In genomic region chr19:8536085-8536484, GRCm38 (mm10) we compare ENCODE assay signal across 22 mouse cellular contexts. TPM values are rescaled to one million over a fixed set of nuclear protein-coding genes. Genes with fewer than 3 reads are reported as not detected.
DNase-seq lines count a peak whose midpoint lies in the region; ATAC-seq and TF ChIP-seq lines count a peak whose summit lies in the region.
"Had no signal": no experiment of that assay in that cellular context is flagged by ENCODE, and none has a peak within 500 bp of the region (broad histone marks: within the 10 kb centered on the region; RNA-seq: fewer than 3 reads in every experiment).

No protein-coding gene starts in this region.

- H3K9me3 ChIP-seq in kidney, postnatal 0 days (replicated peaks; ENCODE audit: low read length), result no peaks in the 10 kb centered on the region
- H3K9me3 ChIP-seq: forebrain, embryonic 10.5 days; heart, embryonic 12.5 days; limb, embryonic 10.5 days; neural tube, embryonic 12.5 days had no signal

- TF ChIP-seq CTCF in kidney, postnatal 0 days (IDR thresholded peaks at IDR 0.05; ENCODE audit: low read depth), result peak; percentile 51; the same call in 1 of the 2 replicates
- no peak for TF ChIP-seq CTCF in thymus, adult 2 months (IDR thresholded peaks at IDR 0.05; ENCODE audit: borderline replicate concordance, control insufficient read depth, extremely low read depth, insufficient read depth, low read length, poor library complexity)
- TF ChIP-seq CTCF in Patski (IDR thresholded peaks at IDR 0.05), result peak; percentile 41

- H3K9ac ChIP-seq in kidney, postnatal 0 days (ENCODE audit: low read depth, low read length), result no peak overlapping the region
- H3K9ac ChIP-seq: heart, embryonic 12.5 days; neural tube, embryonic 12.5 days had no signal

- DNase-seq in kidney, postnatal 0 days (ENCODE audit: low spot score), result no peak
- no peak for DNase-seq in kidney, adult 18-20 months
- peak; percentile 36 for DNase-seq in thymus, postnatal 0 days (ENCODE audit: low spot score)
- no peak for DNase-seq in thymus, adult 2 months
- no peak for DNase-seq in Patski (ENCODE audit: low read depth, low spot score)
- peak; percentile 31 for DNase-seq in naive thymus-derived CD4-positive, alpha-beta T cell, adult 2 months (ENCODE audit: low read depth)
- no peak for DNase-seq in adrenal gland, adult 2 months
- no peak for DNase-seq in ovary, postnatal 36 days (ENCODE audit: low spot score)
- DNase-seq: cerebellum, adult 11 months; cerebellum, postnatal 36 days; layer of hippocampus, postnatal 36 days; lung, adult 18-20 months; thymus, postnatal 4 days had no signal

- H3K4me2 ChIP-seq in kidney, postnatal 0 days (ENCODE audit: low read length), result no peak overlapping the region
- H3K4me2 ChIP-seq: heart, embryonic 12.5 days; neural tube, embryonic 12.5 days had no signal

- H3K27me3 ChIP-seq in kidney, postnatal 0 days (ENCODE audit: insufficient read depth, low read length), result no peaks in the 10 kb centered on the region
- no peaks in the 10 kb centered on the region for H3K27me3 ChIP-seq in thymus, adult 2 months (ENCODE audit: control insufficient read depth, insufficient read depth, low read length)
- H3K27me3 ChIP-seq in Patski, result peaks cover 17% of the 10 kb centered on the region
- H3K27me3 ChIP-seq: heart, embryonic 12.5 days; neural tube, embryonic 12.5 days had no signal

- no peak for TF ChIP-seq POLR2A in thymus, adult 2 months (IDR thresholded peaks at IDR 0.05; ENCODE audit: control insufficient read depth, extremely low read depth, insufficient read depth, low read length, poor library complexity)

- H3K27ac ChIP-seq in kidney, postnatal 0 days, result no peak overlapping the region
- no peak overlapping the region for H3K27ac ChIP-seq in thymus, adult 2 months (ENCODE audit: control insufficient read depth, insufficient read depth, low read length)
- H3K27ac ChIP-seq: forebrain, embryonic 10.5 days; limb, embryonic 10.5 days; neural tube, embryonic 12.5 days had no signal

- H3K36me3 ChIP-seq in kidney, postnatal 0 days (ENCODE audit: insufficient read depth, low read length), result no peaks in the 10 kb centered on the region
- H3K36me3 ChIP-seq in thymus, adult 2 months (ENCODE audit: control insufficient read depth, insufficient read depth, low read length), result no peaks in the 10 kb centered on the region
- H3K36me3 ChIP-seq: forebrain, embryonic 10.5 days; heart, embryonic 12.5 days; limb, embryonic 10.5 days; neural tube, embryonic 12.5 days had no signal

- 62% methylated on average over 2 of the region's 2 CpGs for WGBS in kidney, postnatal 0 days
- WGBS in thymus, adult 2 months, result 65% methylated on average over 2 of the region's 2 CpGs

- POLR2A ChIA-PET in Patski (lab: Charles Lee), result no interaction called here

- no peak for ATAC-seq in kidney, postnatal 0 days (replicated peaks; ENCODE audit: low FRiP score, low read depth)
- no peak for ATAC-seq in Patski
- ATAC-seq: intestine, embryonic 16.5 days; midbrain, embryonic 16.5 days had no signal

- no peak overlapping the region for H3K4me3 ChIP-seq in kidney, postnatal 0 days (replicated peaks; ENCODE audit: low read depth, low read length)
- no peak overlapping the region for H3K4me3 ChIP-seq in thymus, adult 2 months (ENCODE audit: control insufficient read depth, insufficient read depth, low read length)
- H3K4me3 ChIP-seq: forebrain, embryonic 10.5 days; heart, embryonic 12.5 days; limb, embryonic 10.5 days; neural tube, embryonic 12.5 days had no signal

- CTCF ChIA-PET in Patski (lab: Charles Lee), result no interaction called here

- in situ Hi-C loops in Patski (cut with MboI; ENCODE audit: low pct_unique_long_range_greater_than_20kb), result no loop called here

- no peaks in the 10 kb centered on the region for H3K4me1 ChIP-seq in kidney, postnatal 0 days (replicated peaks; ENCODE audit: insufficient read depth, low read length)
- no peaks in the 10 kb centered on the region for H3K4me1 ChIP-seq in thymus, adult 2 months (replicated peaks; ENCODE audit: control insufficient read depth, insufficient read depth, low read length)
- H3K4me1 ChIP-seq: forebrain, embryonic 10.5 days; heart, embryonic 12.5 days; limb, embryonic 10.5 days; neural tube, embryonic 12.5 days had no signal

RNA-seq across cellular contexts. Expression of gene Slc22a8, which starts 55.0 kb away (rescaled TPM):
- polyA plus RNA-seq in kidney, postnatal 0 days (2015; fragmentation: Nextera tagmentation; extraction: Ambion mirVana), result 19.2 and 25.5 TPM in 2 replicates
- 0.04 and 0.22 TPM in 2 replicates for polyA plus RNA-seq in thymus, postnatal 0 days (2015; fragmentation: Nextera tagmentation; extraction: Ambion mirVana)
- polyA plus RNA-seq in thymus, adult 2 months (2012; rRNA removed), result 0.10 and 0.38 TPM in 2 replicates
- not detected for polyA plus RNA-seq in Patski (2021)
- under 1 TPM; 0.17 to 0.31 TPM for total RNA-seq in adrenal gland, adult 2 months (2021)
- 0.27 and 0.34 TPM in 2 replicates for polyA plus RNA-seq in adrenal gland, adult 2 months (2012; rRNA removed)
- total RNA-seq: gastrocnemius, postnatal 4 days; hematopoietic stem cell, adult 5-6 weeks; megakaryocyte, adult 5-6 weeks had no signal
- polyA plus RNA-seq: heart, embryonic 12.5 days; limb, embryonic 10.5 days had no signal

Comparison
In these comparisons a context has a peak if more than half of its experiments do, and no peak if none do; other contexts are left out.
1. DNase-seq: peak in thymus, postnatal 0 days (single experiment) and naive thymus-derived CD4-positive, alpha-beta T cell, adult 2 months (single experiment); none in kidney, postnatal 0 days (single experiment), kidney, adult 18-20 months (single experiment), thymus, adult 2 months (single experiment), Patski (single experiment), adrenal gland, adult 2 months (single experiment) and ovary, postnatal 36 days (single experiment).
2. RNA of gene Slc22a8, which starts 55.0 kb away (polyA plus RNA-seq): 19.2 to 25.5 TPM in kidney, postnatal 0 days; 0.10 to 0.38 TPM in thymus, adult 2 months, 0.27 to 0.34 TPM in adrenal gland, adult 2 months, 0.04 to 0.22 TPM in thymus, postnatal 0 days and not detected in Patski (single experiment); every median in the first group is over 10 times any median in the second.